In the genomic region with DNA sequence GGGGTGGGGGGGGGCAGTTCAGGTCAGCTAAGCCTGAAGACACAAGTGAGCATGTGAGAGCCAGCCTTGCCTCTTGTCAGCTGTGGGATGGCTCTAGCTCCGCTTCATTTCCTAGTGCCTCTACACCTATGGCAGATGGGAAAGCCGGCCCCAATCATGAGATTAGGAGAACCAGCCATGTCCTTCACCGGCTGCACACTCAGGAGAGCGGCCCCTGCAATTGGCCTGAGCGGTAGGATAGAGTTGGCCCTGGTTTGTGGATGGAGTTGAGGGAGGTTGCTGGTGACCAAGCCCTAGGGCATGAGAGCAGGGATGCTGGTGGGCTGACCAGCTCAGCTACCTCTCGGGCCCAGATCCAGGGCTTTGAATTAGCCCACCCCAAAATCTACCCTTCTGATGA, we compare ENCODE assay signal across 40 mouse cellular contexts. TPM values are rescaled to one million over a fixed set of nuclear protein-coding genes. Genes with fewer than 3 reads are reported as not detected.
"Had no signal": no experiment of that assay in that cellular context is flagged by ENCODE, and none has a peak within 500 bp of the region (broad histone marks: within the 10 kb centered on the region; RNA-seq: fewer than 3 reads in every experiment).

No protein-coding gene starts in this region.

- H3K27ac ChIP-seq: left cerebral cortex, adult 2 months; limb, embryonic 10.5 days; limb, embryonic 12.5 days; limb, embryonic 13.5 days; limb, embryonic 15.5 days; liver, embryonic 12.5 days; liver, embryonic 13.5 days; liver, embryonic 14.5 days; liver, embryonic 15.5 days; lung, embryonic 15.5 days; macrophage; midbrain, embryonic 10.5 days; midbrain, embryonic 12.5 days; midbrain, embryonic 13.5 days; midbrain, embryonic 15.5 days had no signal

- H3K4me2 ChIP-seq: limb, embryonic 12.5 days; limb, embryonic 13.5 days; limb, embryonic 15.5 days; liver, embryonic 11.5 days; liver, embryonic 12.5 days; liver, embryonic 13.5 days; liver, embryonic 15.5 days; lung, embryonic 14.5 days; lung, embryonic 15.5 days; midbrain, embryonic 12.5 days; midbrain, embryonic 13.5 days; midbrain, embryonic 15.5 days had no signal

- DNase-seq: left cerebral cortex, postnatal 4 days; liver; liver, embryonic 13.5 days; liver, postnatal 0 days; lung, adult 18-20 months; lung, adult 2 months; lung, embryonic 14.5 days; lung, postnatal 10 days; lung, postnatal 14 days; lung, postnatal 36 days; lung, postnatal 4 days; midbrain, embryonic 14.5 days had no signal

- H3K4me1 ChIP-seq: limb, embryonic 10.5 days; limb, embryonic 12.5 days; limb, embryonic 13.5 days; limb, embryonic 15.5 days; lung, embryonic 15.5 days; megakaryocyte, embryonic 14.5 days; midbrain, embryonic 10.5 days; midbrain, embryonic 12.5 days; midbrain, embryonic 13.5 days; midbrain, embryonic 15.5 days had no signal

- H3K4me3 ChIP-seq: left cerebral cortex, adult 2 months; limb, embryonic 10.5 days; limb, embryonic 12.5 days; limb, embryonic 13.5 days; limb, embryonic 15.5 days; liver, embryonic 12.5 days; liver, embryonic 13.5 days; liver, embryonic 15.5 days; lung, embryonic 15.5 days; megakaryocyte, embryonic 14.5 days; midbrain, embryonic 10.5 days; midbrain, embryonic 12.5 days; midbrain, embryonic 13.5 days; midbrain, embryonic 15.5 days; myocyte had no signal

- H3K9ac ChIP-seq: limb, embryonic 12.5 days; limb, embryonic 13.5 days; limb, embryonic 15.5 days; liver, embryonic 12.5 days; liver, embryonic 13.5 days; liver, embryonic 14.5 days; liver, embryonic 15.5 days; liver, postnatal 0 days; lung, embryonic 14.5 days; lung, embryonic 15.5 days; midbrain, embryonic 12.5 days; midbrain, embryonic 13.5 days; midbrain, embryonic 15.5 days had no signal

- H3K27me3 ChIP-seq: limb, embryonic 12.5 days; limb, embryonic 13.5 days; limb, embryonic 15.5 days; liver, embryonic 13.5 days; lung, embryonic 15.5 days; midbrain, embryonic 12.5 days; midbrain, embryonic 13.5 days; midbrain, embryonic 15.5 days had no signal

- ATAC-seq: liver, embryonic 12.5 days; liver, postnatal 0 days; lung, postnatal 0 days; midbrain, embryonic 13.5 days; midbrain, embryonic 15.5 days; midbrain, embryonic 16.5 days had no signal

- H3K36me3 ChIP-seq: limb, embryonic 10.5 days; limb, embryonic 12.5 days; limb, embryonic 13.5 days; limb, embryonic 15.5 days; liver, embryonic 12.5 days; liver, embryonic 13.5 days; liver, embryonic 15.5 days; lung, embryonic 15.5 days; midbrain, embryonic 10.5 days; midbrain, embryonic 12.5 days; midbrain, embryonic 13.5 days; midbrain, embryonic 15.5 days had no signal

- H3K9me3 ChIP-seq: limb, embryonic 10.5 days; limb, embryonic 12.5 days; limb, embryonic 13.5 days; limb, embryonic 15.5 days; liver, embryonic 12.5 days; liver, embryonic 13.5 days; liver, embryonic 15.5 days; lung, embryonic 15.5 days; midbrain, embryonic 10.5 days; midbrain, embryonic 12.5 days; midbrain, embryonic 13.5 days; midbrain, embryonic 15.5 days had no signal

RNA-seq across cellular contexts. Expression of gene Fam205c, which starts 14.8 kb away (rescaled TPM):
- total RNA-seq: liver, adult 2 months; megakaryocyte progenitor cell, adult 5-6 weeks; megakaryocyte, adult 5-6 weeks; megakaryocyte-erythroid progenitor cell, adult 5-6 weeks; monocyte, adult 5-6 weeks had no signal
- polyA plus RNA-seq: limb, embryonic 11.5 days; limb, embryonic 12.5 days; limb, embryonic 13.5 days; limb, embryonic 14.5 days; limb, embryonic 15.5 days; liver, adult 2 months; lung, adult 2 months; lung, embryonic 16.5 days; lung, postnatal 0 days; macrophage; myocyte had no signal

RNA-seq across cellular contexts. Expression of gene Phf24, which starts 27.7 kb away (rescaled TPM):
- total RNA-seq: megakaryocyte, adult 5-6 weeks; megakaryocyte-erythroid progenitor cell, adult 5-6 weeks; monocyte, adult 5-6 weeks had no signal
- polyA plus RNA-seq: limb, embryonic 10.5 days; macrophage; myocyte had no signal

RNA-seq across cellular contexts. Expression of gene Gm12394, which starts 32.2 kb away (rescaled TPM):
- total RNA-seq: liver, adult 2 months; megakaryocyte progenitor cell, adult 5-6 weeks; megakaryocyte, adult 5-6 weeks; megakaryocyte-erythroid progenitor cell, adult 5-6 weeks; monocyte, adult 5-6 weeks had no signal
- polyA plus RNA-seq: limb, embryonic 11.5 days; limb, embryonic 15.5 days; liver, adult 2 months; liver, embryonic 15.5 days; liver, embryonic 16.5 days; lung, adult 2 months; macrophage; myocyte had no signal

RNA-seq across cellular contexts. Expression of gene Fam205a1, which starts 35.1 kb away (rescaled TPM):
- total RNA-seq: liver, adult 2 months; megakaryocyte progenitor cell, adult 5-6 weeks; megakaryocyte, adult 5-6 weeks; monocyte, adult 5-6 weeks had no signal
- polyA plus RNA-seq: limb, embryonic 10.5 days; limb, embryonic 12.5 days; limb, embryonic 13.5 days; limb, embryonic 15.5 days; liver, adult 2 months; lung, adult 2 months; lung, embryonic 15.5 days; lung, postnatal 0 days; macrophage; midbrain, embryonic 10.5 days; midbrain, embryonic 13.5 days; midbrain, embryonic 14.5 days; midbrain, embryonic 15.5 days; myocyte had no signal
